Mouse (Mus musculus) lung, embryonic 14.5 days (tissue): Measurements from ENCODE around the gene Tfrc. TPM values are rescaled to one million over a fixed set of nuclear protein-coding genes. Genes with fewer than 3 reads are reported as not detected.

Experiments
- ATAC-seq: fragments of 200-750 bp; cut with Nextera tagmentation; 2 replicates; pipeline ENCODE4 v1.8.0; 2017; ENCODE audit warnings: mild to moderate bottlenecking, moderate TSS enrichment, moderate library complexity; ENCODE audit not compliant: insufficient read depth
- DNase-seq: peaks from one replicate; pipeline ENCODE4 v3.0.0-alpha.2; 2015
- H3K27ac ChIP-seq: fragments of 300-500 bp; sonication (generic); 2 replicates; pipeline ENCODE4 v1.5.1; 2014; ENCODE audit warnings: low read depth, mild to moderate bottlenecking, moderate library complexity
- H3K27me3 ChIP-seq: fragments of 300-500 bp; sonication (generic); 2 replicates; pipeline ENCODE4 v1.6.1; 2014; ENCODE audit warnings: low read length, control low read depth; ENCODE audit not compliant: insufficient read depth
- H3K36me3 ChIP-seq: fragments of 300-500 bp; sonication (generic); 2 replicates; pipeline ENCODE4 v1.6.1; 2014; ENCODE audit warnings: control low read depth; ENCODE audit not compliant: insufficient read depth
- H3K4me1 ChIP-seq: fragments of 300-500 bp; sonication (generic); 2 replicates; pipeline ENCODE4 v1.6.1; 2014; ENCODE audit warnings: antibody characterized with exemption, control low read depth; ENCODE audit not compliant: insufficient read depth
- H3K4me2 ChIP-seq: fragments of 300-500 bp; sonication (generic); 2 replicates; pipeline ENCODE4 v1.6.1; 2014; ENCODE audit warnings: mild to moderate bottlenecking
- H3K4me3 ChIP-seq: fragments of 300-500 bp; sonication (generic); 2 replicates; pipeline ENCODE4 v1.5.1; 2014; ENCODE audit warnings: low read depth, low read length
- H3K9ac ChIP-seq: fragments of 300-500 bp; sonication (generic); 2 replicates; pipeline ENCODE4 v1.6.1; 2014
- H3K9me3 ChIP-seq: fragments of 300-500 bp; sonication (generic); 2 replicates; pipeline ENCODE4 v1.6.1; 2016; ENCODE audit warnings: low read depth, low read length, control low read depth
- CTCF ChIP-seq: IDR thresholded peaks from 2 replicates; pipeline ENCODE4 v1.5.1; 2016; ENCODE audit warnings: antibody characterized with exemption, low read depth
- WGBS: fragments of 180-500 bp; shearing (Covaris S2); extraction: QIAGEN DNeasy Blood & Tissue Kit; methylation state at CpG from one replicate; pipeline ENCODE4 v1.1.7; 2014; 5-methylcytosine and 5-hydroxymethylcytosine counted together
- polyA plus RNA-seq: library from polyadenylated mRNA; unstranded; fragments of >200 nt; fragmentation: Nextera tagmentation; extraction: Ambion mirVana; gene quantifications from 2 replicates; pipeline ENCODE4 v1.2.1, GENCODE M21; 2014

The Tfrc gene
- polyA plus RNA-seq, 1 experiment from 2014 or later, result 71.2 TPM

- 75% methylated on average over 7 of the region's 7 CpGs for WGBS
- H3K9ac ChIP-seq, result peak overlapping the region; percentile 57
- ATAC-seq, result no peak
Measured at GRCm38 (mm10) chr16:32662372-32662771, 53.7 kb downstream of the Tfrc start.

DNA sequence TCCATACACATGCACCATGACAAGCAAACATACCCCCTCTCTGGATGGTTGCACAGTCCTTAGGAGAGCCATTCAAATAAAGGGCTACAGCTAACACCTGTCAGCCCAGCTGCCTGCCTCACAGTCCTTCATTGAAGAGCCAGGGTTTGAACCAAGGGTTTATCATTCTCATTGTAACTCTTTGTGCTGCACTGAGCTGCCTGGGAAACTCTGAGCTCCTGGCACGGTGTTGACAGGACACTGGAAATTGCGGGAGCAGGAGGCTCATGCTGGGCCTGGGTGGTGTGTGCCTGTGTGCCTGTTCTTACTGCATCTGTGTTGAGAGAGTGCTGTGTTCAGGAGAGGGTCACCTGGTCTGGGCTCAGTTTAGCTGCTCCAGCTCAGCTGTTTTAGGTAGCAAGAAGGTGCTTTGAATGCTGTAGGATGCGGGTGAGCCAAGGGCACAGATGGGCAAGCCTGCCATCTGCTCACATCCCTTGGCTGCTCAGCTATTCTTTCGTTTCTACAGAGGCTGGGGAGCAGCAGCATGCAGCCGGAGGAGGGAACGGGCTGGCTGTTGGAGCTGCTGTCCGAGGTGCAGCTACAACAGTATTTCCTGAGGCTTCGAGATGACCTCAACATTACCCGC, 54.6 kb downstream of the Tfrc start:
- Histone ChIP-seq H3K27me3 (no peaks in the 10 kb centered on the region), H3K4me3 (no peak overlapping the region), H3K4me2 (peak overlapping the region; percentile 16; the same call in 1 of the 2 replicates), H3K4me1 (peaks cover 70% of the 10 kb centered on the region), H3K9ac (no peak overlapping the region), H3K27ac (peak overlapping the region; percentile 36; the same call in 1 of the 2 replicates), H3K36me3 (peaks cover 13% of the 10 kb centered on the region; the same call in 1 of the 2 replicates), H3K9me3 (no peaks in the 10 kb centered on the region)
- TF ChIP-seq CTCF, result no peak
- 68% methylated on average over 9 of the region's 9 CpGs for WGBS
- ATAC-seq (no peak), DNase-seq (no peak)

More at GRCm38 (mm10) chr16:32662372-32662771, 53.7 kb downstream of the Tfrc start:
- Histone ChIP-seq H3K27ac (peak overlapping the region; percentile 94), H3K4me2 (peak overlapping the region; percentile 60), H3K4me3 (peak overlapping the region; percentile 29), H3K4me1 (peaks cover 64% of the 10 kb centered on the region), H3K36me3 (peaks cover 5% of the 10 kb centered on the region; the same call in 1 of the 2 replicates), H3K27me3 (no peaks in the 10 kb centered on the region), H3K9me3 (no peaks in the 10 kb centered on the region)
- no peak for TF ChIP-seq CTCF
- no peak for DNase-seq

DNA sequence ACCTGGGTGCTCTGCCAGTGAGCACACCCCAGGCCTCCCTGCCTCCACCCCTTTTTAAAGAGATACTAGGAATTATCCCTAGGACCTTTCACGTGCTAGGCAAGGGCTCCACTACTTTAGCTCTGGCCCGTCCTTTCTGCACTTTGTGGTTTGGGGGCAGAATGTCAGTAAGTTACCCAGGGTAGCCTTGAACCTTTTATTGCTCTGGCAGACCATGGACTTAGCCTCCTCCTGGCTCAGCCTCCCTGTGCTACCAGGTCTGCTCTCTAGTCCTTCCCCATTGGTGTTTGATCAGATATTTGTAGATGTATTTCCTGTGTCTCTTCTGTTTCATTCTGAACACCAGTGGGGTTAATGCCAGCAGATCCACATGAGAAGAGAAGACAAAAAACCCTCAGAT, 55.5 kb downstream of the Tfrc start:
- TF ChIP-seq CTCF, result no peak
- ATAC-seq (no peak), DNase-seq (no peak)
- no peaks in the 10 kb centered on the region for H3K27me3 ChIP-seq
- no peaks in the 10 kb centered on the region for H3K9me3 ChIP-seq
- peaks cover 69% of the 10 kb centered on the region for H3K4me1 ChIP-seq
- WGBS, result 83% methylated on average over 2 of the region's 2 CpGs
- no peak overlapping the region for H3K4me3 ChIP-seq
- no peak overlapping the region for H3K4me2 ChIP-seq
- H3K9ac ChIP-seq, result no peak overlapping the region
- no peak overlapping the region for H3K27ac ChIP-seq
- peaks cover 21% of the 10 kb centered on the region for H3K36me3 ChIP-seq

GRCm38 (mm10) chr16:32665851-32666665, 57.3 kb downstream of the Tfrc start:
- Histone ChIP-seq H3K9ac (peak overlapping the region; percentile 38), H3K4me1 (peaks cover 50% of the 10 kb centered on the region), H3K27ac (peak overlapping the region; percentile 91)

DNA sequence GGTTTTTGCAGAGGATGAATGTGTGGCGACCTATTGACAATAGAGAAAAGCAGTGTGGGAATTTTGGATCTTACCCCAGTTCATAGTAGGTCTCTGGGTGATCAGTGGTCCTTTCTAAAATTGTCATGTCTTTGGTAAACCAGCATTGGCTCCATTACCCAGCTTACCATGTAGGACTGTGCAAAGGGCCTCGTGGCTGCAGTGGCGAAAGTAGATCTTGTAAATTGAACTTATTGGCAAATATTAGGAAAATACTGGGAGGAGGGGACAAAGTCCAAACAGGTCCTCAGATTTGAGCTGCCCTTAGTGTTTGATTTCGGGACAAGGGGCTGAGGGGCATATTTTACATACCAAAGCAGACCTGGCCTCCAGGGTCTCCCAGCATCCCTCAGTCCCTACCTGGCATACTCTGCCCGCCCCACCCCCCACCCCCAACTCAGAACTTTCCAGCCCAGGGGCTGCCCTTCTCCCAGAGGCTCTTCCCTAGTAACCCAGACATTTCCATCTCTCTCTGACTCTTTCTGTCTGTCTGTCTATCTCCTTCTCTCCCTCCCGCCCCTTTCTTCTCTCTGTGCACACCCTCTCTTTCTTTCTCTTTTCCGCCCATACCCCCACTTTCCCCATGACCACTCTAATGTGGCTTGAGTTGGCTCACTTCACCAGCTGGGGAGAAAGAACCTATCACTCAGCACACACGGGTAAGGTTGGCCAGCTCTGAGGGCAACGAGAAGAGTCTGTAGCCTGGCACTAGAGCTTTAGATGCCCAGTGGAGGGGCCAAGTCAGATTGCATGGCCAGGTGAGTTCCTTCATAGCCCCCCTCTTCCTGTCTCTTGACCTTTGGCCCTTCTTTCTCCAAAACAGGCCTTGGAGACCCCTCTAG, 58.2 kb downstream of the Tfrc start:
- no peak for ATAC-seq
- Histone ChIP-seq H3K36me3 (peaks cover 48% of the 10 kb centered on the region), H3K4me3 (no peak overlapping the region), H3K27ac (peak overlapping the region; percentile 91), H3K9me3 (no peaks in the 10 kb centered on the region), H3K4me2 (no peak overlapping the region), H3K9ac (no peak overlapping the region), H3K4me1 (peaks cover 42% of the 10 kb centered on the region), H3K27me3 (no peaks in the 10 kb centered on the region)
- 60% methylated on average over 9 of the region's 9 CpGs for WGBS
- DNase-seq, result no peak
- TF ChIP-seq CTCF, result no peak

More at GRCm38 (mm10) chr16:32665851-32666665, 57.3 kb downstream of the Tfrc start:
- H3K27me3 ChIP-seq, result no peaks in the 10 kb centered on the region
- H3K36me3 ChIP-seq, result peaks cover 39% of the 10 kb centered on the region
- H3K4me2 ChIP-seq, result peak overlapping the region; percentile 33
- ATAC-seq (peak; percentile 22), DNase-seq (peak; percentile 78)
- no peak for TF ChIP-seq CTCF
- 33% methylated on average over 11 of the region's 11 CpGs for WGBS
- no peak overlapping the region for H3K4me3 ChIP-seq
- no peaks in the 10 kb centered on the region for H3K9me3 ChIP-seq

DNA sequence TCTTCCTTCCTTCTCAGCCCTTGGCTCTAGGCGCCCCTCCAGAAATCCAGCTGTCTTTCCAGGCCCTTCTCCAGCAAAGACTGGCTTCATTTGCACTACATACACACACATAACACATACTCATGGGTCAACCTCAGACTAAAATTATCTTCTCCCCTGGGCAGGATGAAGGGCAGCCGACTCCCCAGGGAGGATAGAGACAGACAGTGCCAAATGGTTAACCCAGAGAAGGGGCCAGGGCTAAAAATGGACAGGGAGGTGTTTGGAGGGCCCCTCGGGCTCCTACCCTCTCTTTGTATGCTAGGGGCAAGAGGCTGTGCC, 58.8 kb downstream of the Tfrc start:
- H3K9me3 ChIP-seq, result no peaks in the 10 kb centered on the region
- H3K9ac ChIP-seq, result no peak overlapping the region
- H3K4me1 ChIP-seq, result peaks cover 36% of the 10 kb centered on the region
- H3K4me3 ChIP-seq, result no peak overlapping the region
- 52% methylated on average over 3 of the region's 3 CpGs for WGBS
- H3K4me2 ChIP-seq, result no peak overlapping the region
- DNase-seq, result no peak
- H3K36me3 ChIP-seq, result peaks cover 53% of the 10 kb centered on the region
- TF ChIP-seq CTCF, result no peak
- no peaks in the 10 kb centered on the region for H3K27me3 ChIP-seq
- ATAC-seq, result no peak
- peak overlapping the region; percentile 91 for H3K27ac ChIP-seq
